Mouse (Mus musculus) lung, postnatal 0 days (tissue): ENCODE results near the gene Serpina3b.

ENCODE experiments used
- CTCF ChIP-seq: IDR thresholded peaks from 2 replicates; pipeline ENCODE4 v1.5.1; 2016; ENCODE audit warnings: antibody characterized with exemption, mild to moderate bottlenecking
- EP300 ChIP-seq: IDR thresholded peaks from 2 replicates; pipeline ENCODE4 v1.6.1; 2016; ENCODE audit warnings: antibody characterized with exemption, mild to moderate bottlenecking, control low read depth

DNA sequence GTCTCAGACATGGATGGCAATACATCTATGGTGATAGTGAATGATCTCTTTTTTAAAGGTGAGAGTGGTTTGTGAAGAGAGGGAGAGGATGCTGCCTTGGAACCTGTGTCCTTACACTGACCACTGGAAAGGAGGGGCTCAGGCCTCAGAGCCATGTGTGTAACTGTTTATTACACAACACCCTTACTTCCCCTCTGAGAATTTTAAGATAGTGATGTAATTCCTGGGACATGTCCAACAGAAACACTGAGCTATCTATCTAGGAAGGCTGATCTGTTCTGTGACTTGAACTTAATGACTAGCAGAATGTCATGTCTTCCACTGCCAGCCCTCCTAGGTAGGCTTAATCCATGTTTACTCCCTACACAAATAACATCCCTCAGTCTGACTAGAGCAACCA lies 3.2 kb downstream of the Serpina3b start:
- TF ChIP-seq EP300 (no peak), CTCF (no peak)
